Mouse (Mus musculus) embryonic facial prominence, embryonic 10.5 days (tissue): ENCODE measurements at regions not wholly inside any gene's neighbourhood (a gene's known extent, or its start where the extent isn't known, plus 50 kb on each side); places are given as distances from the start of the nearest gene placed in this dataset.

Experiments
- DNase-seq: peaks from one replicate; pipeline ENCODE4 v3.0.0-alpha.2; 2017; ENCODE audit warnings: low spot score
- H3K27ac ChIP-seq: fragments of 300-500 bp; sonication (generic); replicated peaks from 2 replicates; pipeline ENCODE4 v1.5.1; 2016; ENCODE audit warnings: mild to moderate bottlenecking
- H3K27me3 ChIP-seq: fragments of 300-500 bp; sonication (generic); replicated peaks from 2 replicates; pipeline ENCODE4 v1.6.1; 2016; ENCODE audit warnings: low read depth, mild to moderate bottlenecking; ENCODE audit not compliant: poor library complexity, severe bottlenecking
- H3K36me3 ChIP-seq: fragments of 300-500 bp; sonication (generic); replicated peaks from 2 replicates; pipeline ENCODE4 v1.6.1; 2016; ENCODE audit warnings: mild to moderate bottlenecking, moderate library complexity
- H3K4me1 ChIP-seq: fragments of 300-500 bp; sonication (generic); 2 replicates; pipeline ENCODE4 v1.6.1; 2016
- H3K4me3 ChIP-seq: fragments of 300-500 bp; sonication (generic); 2 replicates; pipeline ENCODE4 v1.5.1; 2016; ENCODE audit warnings: mild to moderate bottlenecking, moderate library complexity
- H3K9me3 ChIP-seq: fragments of 300-500 bp; sonication (generic); 2 replicates; pipeline ENCODE4 v1.6.1; 2016; ENCODE audit warnings: mild to moderate bottlenecking
- WGBS: fragments of 180-500 bp; shearing (Covaris S2); methylation state at CpG from one replicate; pipeline ENCODE4 v1.1.7; 2016; 5-methylcytosine and 5-hydroxymethylcytosine counted together

DNA sequence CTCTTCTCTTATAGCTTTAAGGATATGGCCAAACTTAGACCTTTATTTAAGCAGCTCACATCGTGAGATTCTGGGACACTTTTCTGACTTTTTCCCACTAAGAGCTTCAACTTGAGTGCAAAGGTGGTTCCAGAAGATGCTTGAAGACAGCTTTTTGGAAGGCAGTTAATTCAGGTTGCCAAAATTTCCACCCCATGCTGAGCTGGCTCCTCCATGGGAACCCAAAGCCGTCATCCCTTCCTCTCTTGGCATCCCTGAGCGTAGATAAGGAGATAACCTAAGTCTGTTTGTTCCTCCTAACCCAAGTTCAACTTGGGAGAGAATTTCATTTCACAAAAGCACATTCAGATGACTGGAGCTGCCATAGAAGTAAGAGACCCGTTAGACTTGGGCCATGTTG lies 223.7 kb upstream of the Bmper start:
- H3K4me1 ChIP-seq: peaks cover 11% of the 10 kb centered on the region
- no peak overlapping the region for H3K27ac ChIP-seq
- WGBS: 91% methylated on average over 4 of the region's 4 CpGs
- H3K36me3 ChIP-seq: no peaks in the 10 kb centered on the region
- no peaks in the 10 kb centered on the region for H3K9me3 ChIP-seq
- H3K27me3 ChIP-seq: peaks cover 16% of the 10 kb centered on the region; the same call in 1 of the 2 replicates
- no peak overlapping the region for H3K4me3 ChIP-seq
- DNase-seq: no peak

- Histone ChIP-seq H3K36me3 (no peaks in the 10 kb centered on the region), H3K4me3 (no peak overlapping the region), H3K27me3 (peaks cover 24% of the 10 kb centered on the region; the same call in 1 of the 2 replicates), H3K9me3 (no peaks in the 10 kb centered on the region), H3K4me1 (peaks cover 16% of the 10 kb centered on the region), H3K27ac (no peak overlapping the region)
- no peak for DNase-seq
- WGBS: 89% methylated on average over 3 of the region's 3 CpGs
These were observed 222.7 kb upstream of the Bmper start for GRCm38 (mm10) chr9:23000200-23000599.

DNA sequence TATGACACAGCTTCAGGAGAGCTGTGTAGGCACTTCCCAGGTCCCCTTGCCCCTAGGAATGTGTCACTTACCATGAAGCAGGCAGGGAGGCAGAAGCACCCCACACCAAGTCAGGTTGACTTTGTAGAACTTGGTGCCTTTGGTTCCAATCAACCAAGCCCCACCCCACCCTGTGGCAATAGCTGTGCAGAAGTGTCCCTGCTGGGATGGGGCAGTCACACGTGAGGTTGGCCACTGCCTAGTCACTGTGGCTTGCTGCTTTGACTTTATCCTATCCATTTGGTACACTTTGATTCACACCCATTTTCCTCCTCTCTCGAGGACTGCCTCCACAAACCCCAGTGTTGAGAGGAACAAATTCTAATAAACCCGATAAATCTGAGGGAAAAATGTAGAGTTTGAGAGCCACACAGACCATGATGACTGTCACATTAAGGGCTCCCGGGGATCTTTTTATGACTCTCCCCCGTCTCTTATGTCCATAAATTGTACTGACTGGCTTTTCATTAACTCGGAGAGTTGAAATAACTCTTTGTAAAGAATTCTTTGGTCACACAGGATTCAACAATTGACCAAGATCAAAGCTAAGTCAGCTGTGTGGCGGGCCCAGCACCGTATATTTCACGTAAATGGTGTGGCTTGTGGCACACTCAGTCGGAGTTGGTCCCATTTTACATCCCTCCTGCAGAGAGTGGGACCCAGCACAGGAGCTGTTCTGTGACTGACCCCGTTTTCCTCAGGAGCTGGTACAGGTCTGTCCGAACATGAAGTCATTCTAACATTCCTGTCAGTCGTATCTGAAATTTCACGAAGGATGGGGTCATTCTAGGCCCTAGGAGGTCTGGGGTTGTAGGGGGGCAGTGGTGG lies 219.4 kb upstream of the Bmper start:
- Histone ChIP-seq H3K27me3 (peaks cover 47% of the 10 kb centered on the region), H3K27ac (no peak overlapping the region; the same call in 1 of the 2 replicates)

DNA sequence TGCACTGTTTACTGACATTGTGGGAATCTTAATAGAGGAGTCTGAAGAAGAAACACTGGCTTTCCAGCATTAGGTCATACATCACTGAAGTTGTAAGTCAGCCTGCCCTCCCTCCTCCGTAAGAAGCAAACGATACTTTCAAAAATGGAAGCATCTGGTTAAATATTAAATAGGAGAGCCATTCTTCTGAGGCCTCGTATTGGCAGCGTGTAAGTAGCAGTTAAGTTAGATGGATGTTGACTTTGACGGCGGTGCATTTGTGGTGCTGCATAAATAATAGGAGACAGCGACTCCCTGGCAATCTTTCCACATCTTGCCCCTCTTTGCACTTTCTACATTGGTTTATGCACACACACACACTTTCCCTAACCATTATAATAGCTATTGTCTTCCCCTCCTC lies 217.9 kb upstream of the Bmper start:
- DNase-seq: no peak
- peaks cover 58% of the 10 kb centered on the region for H3K4me1 ChIP-seq
- peak overlapping the region; percentile 63; the same call in 1 of the 2 replicates for H3K27ac ChIP-seq
- no peaks in the 10 kb centered on the region for H3K36me3 ChIP-seq
- no peak overlapping the region for H3K4me3 ChIP-seq
- 82% methylated on average over 7 of the region's 7 CpGs for WGBS
- no peaks in the 10 kb centered on the region for H3K9me3 ChIP-seq
- H3K27me3 ChIP-seq: peaks cover 61% of the 10 kb centered on the region

More for the DNA sequence above, 219.4 kb upstream of the Bmper start:
- Histone ChIP-seq H3K9me3 (no peaks in the 10 kb centered on the region), H3K4me1 (peaks cover 44% of the 10 kb centered on the region), H3K36me3 (no peaks in the 10 kb centered on the region), H3K4me3 (no peak overlapping the region)
- WGBS: 81% methylated on average over 14 of the region's 14 CpGs
- DNase-seq: no peak

- peak overlapping the region; percentile 71 for H3K27ac ChIP-seq
- peak overlapping the region; percentile 36 for H3K4me3 ChIP-seq
These were observed 213.3 kb upstream of the Bmper start for GRCm38 (mm10) chr9:23009462-23010183.

DNA sequence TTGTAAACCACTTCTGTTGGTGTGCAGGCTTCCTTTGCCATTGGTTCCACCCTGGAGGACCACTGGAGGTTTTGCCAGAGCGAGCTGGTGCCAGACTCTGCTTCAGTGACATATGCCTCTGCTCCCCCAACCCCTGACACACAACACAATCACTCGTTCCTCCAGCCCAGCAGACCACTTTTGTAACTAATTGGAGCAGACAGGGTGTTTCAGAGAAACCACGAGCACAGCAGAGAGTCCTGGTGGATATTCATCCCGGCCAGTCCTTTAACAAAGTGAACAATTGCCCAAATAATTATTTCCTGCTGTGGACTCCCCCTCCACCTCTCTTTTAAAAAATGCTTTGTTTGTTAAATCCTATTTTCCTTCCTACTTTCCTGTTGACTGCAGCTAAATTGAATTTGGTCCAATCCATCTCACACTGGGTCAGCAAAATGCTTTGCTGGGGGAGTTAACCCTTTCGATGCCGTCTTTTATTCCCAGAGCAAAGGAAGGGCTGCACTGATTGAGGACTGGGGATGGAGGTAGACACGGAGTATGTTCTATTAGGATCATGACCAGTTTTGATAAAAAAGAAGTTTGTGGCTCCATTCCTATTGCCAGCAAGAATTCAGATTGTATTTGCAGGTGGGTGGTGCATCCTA lies 211.4 kb upstream of the Bmper start:
- peaks cover 8% of the 10 kb centered on the region for H3K9me3 ChIP-seq
- H3K36me3 ChIP-seq: no peaks in the 10 kb centered on the region
- H3K27me3 ChIP-seq: peaks cover 58% of the 10 kb centered on the region
- H3K4me3 ChIP-seq: peak overlapping the region; percentile 20; the same call in 1 of the 2 replicates
- peaks cover 57% of the 10 kb centered on the region for H3K4me1 ChIP-seq
- DNase-seq: peak; percentile 62
- peak overlapping the region; percentile 70 for H3K27ac ChIP-seq
- 9% methylated on average over 7 of the region's 7 CpGs for WGBS

More at GRCm38 (mm10) chr9:23009462-23010183, 213.3 kb upstream of the Bmper start:
- WGBS: 5% methylated on average over 24 of the region's 24 CpGs
- peak; percentile 51 for DNase-seq
- no peaks in the 10 kb centered on the region for H3K9me3 ChIP-seq
- H3K4me1 ChIP-seq: peaks cover 75% of the 10 kb centered on the region
- peaks cover 65% of the 10 kb centered on the region for H3K27me3 ChIP-seq
- no peaks in the 10 kb centered on the region for H3K36me3 ChIP-seq

DNA sequence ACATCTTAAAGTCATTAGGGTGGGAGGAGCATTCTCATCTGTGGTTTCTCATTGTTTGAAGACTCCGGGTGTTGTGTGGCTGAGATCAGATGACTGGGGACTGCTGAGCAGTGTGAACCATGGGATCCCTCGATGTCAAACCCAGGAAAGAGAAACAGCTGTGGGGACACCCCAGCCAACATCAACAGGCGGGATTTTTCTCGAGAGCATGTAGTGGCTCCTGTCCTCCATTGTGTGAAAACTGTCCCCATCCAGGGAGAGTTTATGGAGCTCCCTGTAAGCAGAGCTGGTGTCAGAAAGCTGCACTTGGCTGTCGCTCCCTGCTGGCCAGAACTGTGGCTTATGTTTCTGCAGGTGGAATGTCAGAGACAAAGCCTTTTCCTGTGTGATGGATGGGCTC lies 210.7 kb upstream of the Bmper start:
- peak overlapping the region; percentile 19; the same call in 1 of the 2 replicates for H3K4me3 ChIP-seq
- 5% methylated on average over 5 of the region's 5 CpGs for WGBS
- no peaks in the 10 kb centered on the region for H3K36me3 ChIP-seq
- peak overlapping the region; percentile 70 for H3K27ac ChIP-seq
- peak; percentile 54 for DNase-seq
- H3K27me3 ChIP-seq: peaks cover 51% of the 10 kb centered on the region
- H3K4me1 ChIP-seq: peaks cover 54% of the 10 kb centered on the region
- H3K9me3 ChIP-seq: peaks cover 10% of the 10 kb centered on the region

DNA sequence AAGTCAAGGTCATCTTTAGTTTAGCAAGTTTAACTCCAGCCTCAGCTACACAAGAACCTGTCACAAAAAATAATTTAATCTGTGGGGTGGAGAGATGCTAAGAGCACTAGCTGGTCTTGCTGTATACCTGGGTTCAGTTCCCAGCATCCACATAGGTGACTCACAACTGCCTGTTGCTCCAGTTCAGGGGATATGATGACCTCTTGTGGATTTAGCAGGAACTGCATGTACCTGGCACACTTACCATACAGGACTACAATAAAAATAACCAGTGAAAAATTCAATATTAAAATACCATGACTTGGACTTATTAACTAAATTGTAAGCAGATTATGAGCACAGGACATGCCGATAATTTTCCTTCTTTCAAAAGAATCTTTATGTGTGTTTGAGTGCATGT lies 206.1 kb upstream of the Bmper start:
- no peak overlapping the region for H3K27ac ChIP-seq
- WGBS: 97% methylated on average over 1 of the region's 1 CpGs
- no peak overlapping the region for H3K4me3 ChIP-seq
- peaks cover 10% of the 10 kb centered on the region for H3K4me1 ChIP-seq
- H3K9me3 ChIP-seq: peaks cover 10% of the 10 kb centered on the region
- no peaks in the 10 kb centered on the region for H3K36me3 ChIP-seq
- DNase-seq: no peak
- 0 out of 2 replicates have a peak, but pooled peaks cover 6% of the 10 kb centered on the region for H3K27me3 ChIP-seq

DNA sequence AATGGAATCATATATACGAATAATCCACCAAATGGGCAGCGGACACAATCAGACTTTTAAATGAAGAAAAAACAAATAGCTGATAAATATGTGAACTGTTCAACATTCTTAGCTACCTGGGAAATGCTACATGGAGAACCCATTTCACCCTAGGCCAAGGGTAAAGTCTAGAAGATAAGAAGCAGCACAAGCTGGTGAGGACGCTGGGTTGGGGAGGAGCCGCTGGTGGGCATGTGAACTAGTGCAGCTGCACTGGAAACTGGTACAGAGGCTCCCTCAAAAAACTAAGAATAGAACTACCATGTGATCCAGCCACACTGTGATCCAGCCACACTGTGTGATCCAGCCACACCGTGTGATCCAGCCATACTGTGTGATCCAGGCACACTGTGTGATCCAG lies 198.8 kb upstream of the Bmper start:
- 95% methylated on average over 5 of the region's 5 CpGs for WGBS
- no peaks in the 10 kb centered on the region for H3K9me3 ChIP-seq

DNA sequence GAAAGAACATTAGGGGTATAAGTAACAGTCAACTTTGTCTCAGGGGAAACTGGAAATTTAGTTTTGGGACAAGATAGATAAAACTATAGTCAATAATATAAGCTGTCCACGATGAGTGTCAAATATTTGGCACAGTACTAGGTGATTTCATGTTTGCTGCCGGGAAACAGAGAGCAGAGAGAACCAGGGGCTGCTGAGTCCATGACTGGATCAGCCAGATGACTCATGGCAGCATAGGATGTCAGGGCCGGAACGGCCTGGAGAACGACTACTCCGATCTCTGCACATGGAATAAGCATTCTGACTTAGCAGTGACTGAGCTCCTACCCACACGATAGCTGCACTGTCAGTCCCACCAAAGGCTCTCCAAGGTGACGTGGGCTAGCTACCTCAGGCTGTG lies 197.6 kb upstream of the Bmper start:
- H3K27ac ChIP-seq: no peak overlapping the region
- peaks cover 10% of the 10 kb centered on the region; the same call in 1 of the 2 replicates for H3K27me3 ChIP-seq
- H3K4me3 ChIP-seq: no peak overlapping the region
- DNase-seq: no peak
- H3K9me3 ChIP-seq: no peaks in the 10 kb centered on the region
- H3K36me3 ChIP-seq: no peaks in the 10 kb centered on the region
- H3K4me1 ChIP-seq: peaks cover 20% of the 10 kb centered on the region
- WGBS: 93% methylated on average over 8 of the region's 8 CpGs

More for the DNA sequence above, 198.8 kb upstream of the Bmper start:
- DNase-seq: no peak
- Histone ChIP-seq H3K27me3 (peaks cover 7% of the 10 kb centered on the region; the same call in 1 of the 2 replicates), H3K4me3 (no peak overlapping the region), H3K4me1 (peaks cover 12% of the 10 kb centered on the region), H3K27ac (no peak overlapping the region), H3K36me3 (no peaks in the 10 kb centered on the region)

GRCm38 (mm10) chr9:23027377-23028313 lies 195.2 kb upstream of the Bmper start:
- WGBS: 53% methylated on average over 9 of the region's 9 CpGs
- DNase-seq: peak; percentile 58
- Histone ChIP-seq H3K27me3 (peaks cover 14% of the 10 kb centered on the region; the same call in 1 of the 2 replicates), H3K9me3 (no peaks in the 10 kb centered on the region), H3K4me3 (no peak overlapping the region), H3K4me1 (peaks cover 28% of the 10 kb centered on the region), H3K36me3 (no peaks in the 10 kb centered on the region), H3K27ac (peak overlapping the region; percentile 65; the same call in 1 of the 2 replicates)
